Mouse (Mus musculus): ENCODE measurements at regions not wholly inside any gene's neighbourhood (a gene's known extent, or its start where the extent isn't known, plus 50 kb on each side); places are given as distances from the start of the nearest gene placed in this dataset.

DNA sequence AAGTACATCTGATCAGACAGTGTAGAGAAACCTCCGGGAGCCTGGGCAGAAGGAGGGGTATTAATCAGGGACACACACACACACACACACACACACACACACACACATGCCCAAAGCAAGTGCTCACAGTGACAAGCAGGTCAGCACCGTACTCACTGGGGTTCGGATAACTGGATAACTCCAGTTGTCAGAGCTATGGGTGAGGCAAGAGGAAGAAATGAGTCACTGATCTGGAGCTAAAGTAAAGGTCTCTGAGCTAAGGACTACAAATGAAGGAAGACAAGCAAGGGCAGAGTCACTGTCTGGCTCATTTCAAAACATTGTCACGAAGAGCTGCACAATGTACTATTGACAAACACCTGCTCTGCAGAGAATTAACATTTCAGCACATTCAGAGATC lies 104.9 kb downstream of the Nfkbiz start:
- Histone ChIP-seq H3K36me3 (ENCODE audit: inconsistent target) (no peaks in the 10 kb centered on the region), H3K79me2 (ENCODE audit: inconsistent target) (no peaks in the 10 kb centered on the region), H3K4me3 (ENCODE audit: inconsistent target) (no peak overlapping the region), H3K27ac (peak overlapping the region; percentile 21; the same call in 1 of the 2 replicates)
- WGBS (ENCODE audit: missing documents) = 73% methylated on average over 4 of the region's 4 CpGs

DNA sequence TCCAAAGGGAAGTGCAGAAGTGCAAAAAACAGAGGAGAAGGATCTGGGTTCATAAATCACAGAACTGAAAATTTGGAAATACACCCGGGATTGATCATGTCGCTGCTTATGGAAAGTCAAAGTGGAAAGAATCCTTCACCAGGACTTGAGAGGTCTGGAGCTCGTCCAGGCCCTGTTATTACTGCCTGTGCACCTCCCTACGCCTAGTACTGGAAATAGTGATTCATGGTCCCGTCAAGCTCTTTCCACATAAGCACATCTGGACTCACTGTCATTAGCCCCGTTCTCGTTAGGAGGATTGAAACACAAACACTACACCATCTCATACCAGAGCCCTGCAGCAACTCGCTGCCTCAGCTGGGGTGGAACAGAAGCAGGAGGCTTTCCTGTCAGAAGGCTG lies 107.7 kb downstream of the Nfkbiz start:
- H3K79me2 ChIP-seq (ENCODE audit: inconsistent target) = no peaks in the 10 kb centered on the region
- H3K36me3 ChIP-seq (ENCODE audit: inconsistent target) = no peaks in the 10 kb centered on the region
- H3K4me3 ChIP-seq (ENCODE audit: inconsistent target) = no peak overlapping the region
- H3K27ac ChIP-seq = no peak overlapping the region
- WGBS (ENCODE audit: missing documents) = 92% methylated on average over 8 of the region's 8 CpGs

DNA sequence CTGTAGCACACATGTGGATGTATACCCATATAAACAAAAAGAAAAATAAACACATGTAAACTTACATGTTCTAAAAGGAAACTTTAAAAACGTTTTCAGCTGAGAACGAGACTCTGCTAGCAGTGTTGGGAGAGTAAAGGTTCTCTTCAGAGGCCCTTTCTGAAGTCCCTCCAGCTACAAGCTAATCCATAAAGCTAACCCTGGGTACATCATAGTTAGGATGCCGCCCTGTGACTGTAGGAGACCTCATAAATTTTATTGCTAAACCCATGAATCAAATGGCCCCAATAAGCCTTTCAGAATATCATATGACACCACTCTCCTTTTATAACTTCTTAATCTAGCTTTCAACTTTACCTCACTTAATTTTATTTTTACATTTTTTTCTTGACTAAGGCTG lies 112.2 kb downstream of the Nfkbiz start:
- Histone ChIP-seq H3K27ac (no peak overlapping the region), H3K36me3 (ENCODE audit: inconsistent target) (no peaks in the 10 kb centered on the region), H3K79me2 (ENCODE audit: inconsistent target) (no peaks in the 10 kb centered on the region), H3K4me3 (ENCODE audit: inconsistent target) (no peak overlapping the region)
- WGBS (ENCODE audit: missing documents) = 80% methylated on average over 3 of the region's 3 CpGs

GRCm38 (mm10) chr16:55720430-55720829 lies 118.3 kb downstream of the Nfkbiz start:
- Histone ChIP-seq H3K27ac (no peak overlapping the region), H3K4me3 (ENCODE audit: inconsistent target) (no peak overlapping the region), H3K36me3 (ENCODE audit: inconsistent target) (no peaks in the 10 kb centered on the region), H3K79me2 (ENCODE audit: inconsistent target) (no peaks in the 10 kb centered on the region)
- WGBS (ENCODE audit: missing documents) = 66% methylated on average over 3 of the region's 3 CpGs

DNA sequence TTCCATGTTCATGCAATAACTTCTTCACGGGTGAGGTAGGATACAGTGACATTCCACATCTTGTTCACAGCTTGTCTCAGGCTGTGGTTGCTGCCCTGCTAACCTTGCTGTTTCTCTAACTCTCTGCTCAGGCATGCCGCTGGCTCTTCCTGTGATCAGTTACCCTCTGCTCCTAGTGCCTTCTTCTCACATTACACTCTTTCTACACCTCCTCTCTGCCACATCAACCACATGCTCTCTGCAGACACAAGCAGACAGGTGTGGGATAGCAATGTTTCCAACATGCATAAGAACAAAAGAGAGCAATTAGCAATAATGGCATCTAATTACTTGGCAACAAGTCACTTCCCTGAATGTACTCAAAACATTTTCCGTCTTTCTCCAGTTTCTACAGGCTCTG lies 128.7 kb downstream of the Nfkbiz start:
- no peak overlapping the region for H3K4me3 ChIP-seq (ENCODE audit: inconsistent target)
- no peak overlapping the region for H3K27ac ChIP-seq
- H3K79me2 ChIP-seq (ENCODE audit: inconsistent target) = no peaks in the 10 kb centered on the region
- WGBS (ENCODE audit: missing documents) = 96% methylated on average over 3 of the region's 3 CpGs
- H3K36me3 ChIP-seq (ENCODE audit: inconsistent target) = no peaks in the 10 kb centered on the region

DNA sequence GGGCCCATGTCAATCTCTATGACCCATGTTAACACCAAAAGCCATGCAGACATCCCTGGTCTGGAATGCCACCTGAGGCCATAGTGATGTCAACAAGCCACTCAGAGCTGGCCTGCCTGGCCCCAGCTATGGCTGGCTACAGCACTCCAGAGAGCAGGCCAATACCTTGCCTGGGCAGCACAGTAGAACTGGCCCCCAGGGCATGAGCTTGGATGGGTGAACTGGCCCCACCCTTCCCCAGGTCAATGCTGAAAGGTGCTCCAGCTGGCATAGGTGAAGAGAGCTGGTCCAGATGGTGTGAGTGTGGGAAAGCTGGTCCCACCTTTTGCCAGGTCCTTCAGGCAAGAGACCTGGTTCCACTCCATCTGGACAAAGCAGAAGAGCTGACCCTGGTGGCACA lies 132.2 kb downstream of the Nfkbiz start:
- H3K4me3 ChIP-seq (ENCODE audit: inconsistent target) = no peak overlapping the region
- H3K27ac ChIP-seq = no peak overlapping the region
- H3K36me3 ChIP-seq (ENCODE audit: inconsistent target) = no peaks in the 10 kb centered on the region
- H3K79me2 ChIP-seq (ENCODE audit: inconsistent target) = no peaks in the 10 kb centered on the region

DNA sequence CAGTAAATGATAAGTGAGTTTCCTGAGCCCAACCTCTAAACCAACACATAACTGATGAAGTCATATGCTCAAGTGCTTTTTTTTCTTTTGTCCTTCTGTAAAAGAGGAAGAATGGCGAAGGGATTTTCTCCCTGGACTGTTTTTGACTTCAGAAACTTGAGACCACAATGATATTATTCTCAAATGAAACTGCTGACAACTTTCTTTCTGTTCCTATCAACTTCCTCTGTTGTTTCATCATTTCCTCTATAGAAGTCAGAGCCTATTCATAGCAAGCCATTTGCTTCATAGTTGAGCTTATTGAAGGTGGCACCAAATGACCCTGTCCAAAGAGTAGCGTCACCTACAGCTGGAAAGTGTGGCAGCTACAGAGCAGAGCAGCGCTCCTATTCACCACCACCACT lies 140.2 kb downstream of the Nfkbiz start:
- WGBS (ENCODE audit: missing documents) = 4% methylated on average over 3 of the region's 3 CpGs
- Histone ChIP-seq H3K36me3 (ENCODE audit: inconsistent target) (no peaks in the 10 kb centered on the region), H3K4me3 (ENCODE audit: inconsistent target) (no peak overlapping the region), H3K27ac (peak overlapping the region; percentile 56), H3K79me2 (ENCODE audit: inconsistent target) (no peaks in the 10 kb centered on the region)

GRCm38 (mm10) chr16:55691069-55691468 lies 147.6 kb downstream of the Nfkbiz start:
- Histone ChIP-seq H3K79me2 (ENCODE audit: inconsistent target) (no peaks in the 10 kb centered on the region), H3K27ac (no peak overlapping the region), H3K4me3 (ENCODE audit: inconsistent target) (no peak overlapping the region), H3K36me3 (ENCODE audit: inconsistent target) (no peaks in the 10 kb centered on the region)
- WGBS (ENCODE audit: missing documents) = 6% methylated on average over 2 of the region's 2 CpGs

GRCm38 (mm10) chr16:55663946-55664345 lies 174.8 kb downstream of the Nfkbiz start:
- 22% methylated on average over 1 of the region's 1 CpGs for WGBS (ENCODE audit: missing documents)
- H3K4me3 ChIP-seq (ENCODE audit: inconsistent target) = no peak overlapping the region
- H3K27ac ChIP-seq = peak overlapping the region; percentile 60
- H3K79me2 ChIP-seq (ENCODE audit: inconsistent target) = no peaks in the 10 kb centered on the region
- H3K36me3 ChIP-seq (ENCODE audit: inconsistent target) = no peaks in the 10 kb centered on the region

- H3K27ac ChIP-seq = peak overlapping the region; percentile 43
- 9% methylated on average over 3 of the region's 3 CpGs for WGBS (ENCODE audit: missing documents)
- H3K36me3 ChIP-seq (ENCODE audit: inconsistent target) = no peaks in the 10 kb centered on the region
- H3K4me3 ChIP-seq (ENCODE audit: inconsistent target) = no peak overlapping the region
- no peaks in the 10 kb centered on the region for H3K79me2 ChIP-seq (ENCODE audit: inconsistent target)
Observed at GRCm38 (mm10) chr16:55636667-55637450, 201.8 kb downstream of the Nfkbiz start.

- H3K27ac ChIP-seq = peak overlapping the region; percentile 43
- H3K36me3 ChIP-seq (ENCODE audit: inconsistent target) = no peaks in the 10 kb centered on the region
- 100% methylated on average over 4 of the region's 4 CpGs for WGBS (ENCODE audit: missing documents)
- H3K4me3 ChIP-seq (ENCODE audit: inconsistent target) = no peak overlapping the region
- no peaks in the 10 kb centered on the region for H3K79me2 ChIP-seq (ENCODE audit: inconsistent target)
Observed at GRCm38 (mm10) chr16:55636224-55636623, 202.5 kb downstream of the Nfkbiz start.

- Histone ChIP-seq H3K27ac (no peak overlapping the region), H3K79me2 (ENCODE audit: inconsistent target) (no peaks in the 10 kb centered on the region), H3K4me3 (ENCODE audit: inconsistent target) (no peak overlapping the region), H3K36me3 (ENCODE audit: inconsistent target) (no peaks in the 10 kb centered on the region)
- 88% methylated on average over 1 of the region's 1 CpGs for WGBS (ENCODE audit: missing documents)
Observed at GRCm38 (mm10) chr16:55634691-55635090, 204.0 kb downstream of the Nfkbiz start.

DNA sequence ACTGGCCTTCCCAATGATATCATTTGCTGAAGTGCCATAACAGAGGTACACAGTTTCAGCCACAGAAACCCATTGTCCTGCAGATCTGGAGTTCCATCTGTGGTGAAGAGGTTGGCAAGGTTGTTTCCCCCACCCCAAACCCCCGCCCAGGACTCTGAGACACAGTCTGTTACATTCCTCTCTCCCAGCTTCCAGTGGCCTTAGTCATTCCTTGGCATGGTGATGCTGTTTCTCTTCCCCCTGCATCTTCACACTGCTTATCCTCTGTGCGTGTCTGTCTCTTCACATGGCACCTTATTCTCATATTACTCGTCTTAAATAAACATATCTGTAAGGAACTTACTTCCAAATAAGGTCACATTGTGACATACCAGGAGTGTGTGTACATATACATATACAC lies 206.5 kb downstream of the Nfkbiz start:
- Histone ChIP-seq H3K27ac (no peak overlapping the region), H3K36me3 (ENCODE audit: inconsistent target) (no peaks in the 10 kb centered on the region), H3K79me2 (ENCODE audit: inconsistent target) (no peaks in the 10 kb centered on the region), H3K4me3 (ENCODE audit: inconsistent target) (no peak overlapping the region)
- 94% methylated on average over 3 of the region's 3 CpGs for WGBS (ENCODE audit: missing documents)

- Histone ChIP-seq H3K79me2 (ENCODE audit: inconsistent target) (no peaks in the 10 kb centered on the region), H3K4me3 (ENCODE audit: inconsistent target) (no peak overlapping the region), H3K36me3 (ENCODE audit: inconsistent target) (no peaks in the 10 kb centered on the region), H3K27ac (no peak overlapping the region)
- 47% methylated on average over 2 of the region's 2 CpGs for WGBS (ENCODE audit: missing documents)
Observed at GRCm38 (mm10) chr16:55631637-55632036, 207.1 kb downstream of the Nfkbiz start.

DNA sequence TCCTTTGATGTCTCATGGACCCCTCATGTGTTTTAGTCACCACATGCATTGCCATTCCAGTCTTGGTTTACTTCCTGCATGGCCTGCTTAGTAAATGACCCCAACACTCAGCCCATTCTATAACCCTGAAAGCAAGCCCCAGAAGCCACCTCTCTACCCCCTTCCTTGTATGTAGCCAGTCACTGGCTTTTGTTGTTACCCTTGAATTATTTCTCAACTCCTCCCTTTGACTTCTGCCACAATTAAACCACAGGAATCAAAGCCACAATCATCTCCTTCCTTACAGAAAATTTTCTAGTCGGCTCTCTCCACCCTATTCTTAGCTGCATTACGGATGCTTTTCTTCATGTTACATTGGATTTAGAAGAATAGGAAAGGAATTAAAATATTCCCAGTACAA lies 207.7 kb downstream of the Nfkbiz start:
- H3K27ac ChIP-seq = no peak overlapping the region
- H3K36me3 ChIP-seq (ENCODE audit: inconsistent target) = no peaks in the 10 kb centered on the region
- H3K4me3 ChIP-seq (ENCODE audit: inconsistent target) = no peak overlapping the region
- H3K79me2 ChIP-seq (ENCODE audit: inconsistent target) = no peaks in the 10 kb centered on the region
- 54% methylated on average over 2 of the region's 2 CpGs for WGBS (ENCODE audit: missing documents)

- Histone ChIP-seq H3K4me3 (ENCODE audit: inconsistent target) (no peak overlapping the region), H3K27ac (no peak overlapping the region), H3K36me3 (ENCODE audit: inconsistent target) (no peaks in the 10 kb centered on the region), H3K79me2 (ENCODE audit: inconsistent target) (no peaks in the 10 kb centered on the region)
- 100% methylated on average over 1 of the region's 1 CpGs for WGBS (ENCODE audit: missing documents)
Observed at GRCm38 (mm10) chr16:55627531-55627930, 211.2 kb downstream of the Nfkbiz start.

Data from macrophage (primary cell).